In the genomic region with DNA sequence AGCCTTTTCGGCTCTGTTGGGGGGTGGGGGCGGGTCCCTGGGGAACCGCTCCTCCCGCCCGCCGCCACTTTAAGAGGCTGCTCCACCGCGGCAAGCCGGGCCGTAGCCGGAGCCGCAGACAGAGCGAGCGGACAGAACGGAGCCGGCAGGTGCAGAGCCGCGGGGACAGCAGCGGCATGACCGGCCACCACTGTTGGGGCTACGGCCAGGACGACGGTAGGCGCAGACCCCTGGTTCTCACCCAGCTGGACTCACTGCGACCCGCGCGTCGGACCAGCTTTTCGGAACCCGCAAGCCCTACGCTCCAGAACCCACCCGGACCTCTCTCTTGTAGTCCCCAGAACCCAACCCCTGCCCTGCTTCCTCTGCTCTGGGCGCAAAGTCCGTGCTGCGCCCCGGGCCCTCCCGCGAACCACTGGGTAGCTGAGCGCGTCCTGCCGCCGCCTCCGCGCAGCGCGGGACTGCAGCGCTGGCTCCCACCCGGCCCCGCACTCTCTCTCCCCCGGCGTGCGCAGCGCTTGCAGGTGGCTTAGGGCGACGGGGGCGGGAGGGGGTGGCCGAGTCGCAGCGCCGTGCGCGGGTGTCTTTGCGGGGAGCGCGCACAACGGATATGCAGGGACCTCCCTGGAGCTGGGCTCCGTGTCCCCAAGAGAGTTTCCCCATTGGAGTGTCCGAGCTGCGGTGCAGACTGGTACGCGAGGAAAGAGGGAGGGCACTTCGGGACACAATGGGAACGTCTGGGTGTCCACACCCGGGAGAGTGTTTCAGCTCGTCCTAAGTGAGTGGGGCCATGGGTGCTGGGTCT, we compare ENCODE assay signal across 9 mouse cellular contexts. TPM values are rescaled to one million over a fixed set of nuclear protein-coding genes. Genes with fewer than 3 reads are reported as not detected.
DNase-seq lines count a peak whose midpoint lies in the region; ATAC-seq and TF ChIP-seq lines count a peak whose summit lies in the region.
"Had no signal": no experiment of that assay in that cellular context is flagged by ENCODE, and none has a peak within 500 bp of the region (broad histone marks: within the 10 kb centered on the region; RNA-seq: fewer than 3 reads in every experiment).

No protein-coding gene starts in this region.

- peak overlapping the region; percentile 94 for H3K4me2 ChIP-seq in forebrain, embryonic 16.5 days (ENCODE audit: low read length)
- peak overlapping the region; percentile 96 for H3K4me2 ChIP-seq in kidney, embryonic 14.5 days (replicated peaks; ENCODE audit: low read depth, low read length)
- peak overlapping the region; percentile 80 for H3K4me2 ChIP-seq in liver, postnatal 0 days (ENCODE audit: low read depth, low read length)

- peak overlapping the region; percentile 57 for H3K4me3 ChIP-seq in kidney, adult 2 months (ENCODE audit: insufficient read depth, low read depth, low read length)
- H3K4me3 ChIP-seq in brown adipose tissue, adult 24 weeks (ENCODE audit: insufficient read depth, low read depth, low read length) = peak overlapping the region; percentile 61
- peak overlapping the region; percentile 53 for H3K4me3 ChIP-seq in forebrain, embryonic 16.5 days (replicated peaks; ENCODE audit: low read length)
- H3K4me3 ChIP-seq in kidney, embryonic 14.5 days (ENCODE audit: low read length) = peak overlapping the region; percentile 52
- H3K4me3 ChIP-seq in liver, postnatal 0 days (ENCODE audit: low read depth, low read length) = peak overlapping the region; percentile 49

- no peaks in the 10 kb centered on the region for H3K9me3 ChIP-seq in forebrain, embryonic 16.5 days (ENCODE audit: control insufficient read depth, low read length)
- H3K9me3 ChIP-seq in kidney, embryonic 14.5 days (ENCODE audit: control insufficient read depth, low read length) = no peaks in the 10 kb centered on the region
- no peaks in the 10 kb centered on the region for H3K9me3 ChIP-seq in liver, postnatal 0 days (ENCODE audit: low read length)

- peak; percentile 39 for DNase-seq in kidney, adult 2 months
- no peak for DNase-seq in kidney, adult 11 months
- DNase-seq in liver, postnatal 0 days = no peak
- peak; percentile 48 to 51 for DNase-seq in right cerebral cortex, postnatal 36 days (ENCODE audit: low spot score in 2 of 2)
- no peak for DNase-seq in urinary bladder, postnatal 36 days (ENCODE audit: low spot score in 2 of 2)

- TF ChIP-seq POLR2A in kidney, adult 2 months (IDR thresholded peaks at IDR 0.05; ENCODE audit: low read depth, low read length) = no peak

- TF ChIP-seq CTCF in kidney, adult 2 months (conservative IDR thresholded peaks at IDR 0.05; ENCODE audit: insufficient read depth, insufficient read length, low read depth, low read length) = no peak
- TF ChIP-seq CTCF in liver, postnatal 0 days (IDR thresholded peaks at IDR 0.05; ENCODE audit: low read depth) = no peak

- H3K4me1 ChIP-seq in kidney, adult 2 months (ENCODE audit: control insufficient read depth, insufficient read depth, low read length) = no peaks in the 10 kb centered on the region; the same call in 1 of the 2 replicates
- peaks cover 4% of the 10 kb centered on the region; the same call in 1 of the 2 replicates for H3K4me1 ChIP-seq in brown adipose tissue, adult 24 weeks (ENCODE audit: control insufficient read depth, insufficient read depth, insufficient read length, low read length)
- peaks cover 16% of the 10 kb centered on the region for H3K4me1 ChIP-seq in forebrain, embryonic 16.5 days (replicated peaks; ENCODE audit: control insufficient read depth, insufficient read depth, low read length)
- peaks cover 7% of the 10 kb centered on the region; the same call in 1 of the 2 replicates for H3K4me1 ChIP-seq in kidney, embryonic 14.5 days (ENCODE audit: control insufficient read depth, insufficient read depth, low read length)
- H3K4me1 ChIP-seq in liver, postnatal 0 days (ENCODE audit: insufficient read depth) = peaks cover 16% of the 10 kb centered on the region

- peak overlapping the region; percentile 51 for H3K9ac ChIP-seq in forebrain, embryonic 16.5 days (replicated peaks; ENCODE audit: low read depth, low read length)
- H3K9ac ChIP-seq in kidney, embryonic 14.5 days (ENCODE audit: low read depth, low read length) = peak overlapping the region; percentile 51
- H3K9ac ChIP-seq in liver, postnatal 0 days (replicated peaks) = peak overlapping the region; percentile 27; the same call in 1 of the 2 replicates

- TF ChIP-seq EP300 in liver, postnatal 0 days (IDR thresholded peaks at IDR 0.05; ENCODE audit: low read depth) = no peak

- H3K36me3 ChIP-seq in kidney, adult 2 months (ENCODE audit: control insufficient read depth, insufficient read depth, low read length) = no peaks in the 10 kb centered on the region
- H3K36me3 ChIP-seq in forebrain, embryonic 16.5 days (ENCODE audit: control insufficient read depth, insufficient read depth) = no peaks in the 10 kb centered on the region
- H3K36me3 ChIP-seq in kidney, embryonic 14.5 days (ENCODE audit: control insufficient read depth, insufficient read depth, low read length) = no peaks in the 10 kb centered on the region
- no peaks in the 10 kb centered on the region for H3K36me3 ChIP-seq in liver, postnatal 0 days (replicated peaks; ENCODE audit: insufficient read depth, low read length)

- ATAC-seq in forebrain, embryonic 16.5 days = peak; percentile 72
- peak; percentile 69 for ATAC-seq in kidney, embryonic 14.5 days (ENCODE audit: low FRiP score, low TSS enrichment)
- ATAC-seq in liver, postnatal 0 days = peak; percentile 64
- ATAC-seq: Patski had no signal

- H3K27ac ChIP-seq in kidney, adult 2 months (ENCODE audit: insufficient read depth, low read depth, low read length) = no peak overlapping the region
- peak overlapping the region; percentile 58 for H3K27ac ChIP-seq in brown adipose tissue, adult 24 weeks (replicated peaks; ENCODE audit: low read depth, low read length)
- H3K27ac ChIP-seq in forebrain, embryonic 16.5 days (ENCODE audit: low read length) = no peak overlapping the region
- H3K27ac ChIP-seq in kidney, embryonic 14.5 days (ENCODE audit: low read depth, low read length) = no peak overlapping the region
- H3K27ac ChIP-seq in liver, postnatal 0 days (ENCODE audit: low read depth) = no peak overlapping the region

- no peaks in the 10 kb centered on the region for H3K27me3 ChIP-seq in kidney, adult 2 months (replicated peaks; ENCODE audit: control insufficient read depth, insufficient read depth, low read length)
- H3K27me3 ChIP-seq in forebrain, embryonic 16.5 days (replicated peaks; ENCODE audit: control insufficient read depth, insufficient read depth, low read length) = peaks cover 39% of the 10 kb centered on the region
- H3K27me3 ChIP-seq in kidney, embryonic 14.5 days (ENCODE audit: control insufficient read depth, insufficient read depth, low read length) = peaks cover 49% of the 10 kb centered on the region
- peaks cover 38% of the 10 kb centered on the region for H3K27me3 ChIP-seq in liver, postnatal 0 days (ENCODE audit: insufficient read depth, low read length)

- 2% methylated on average over 76 of the region's 76 CpGs for WGBS in kidney, adult 2 months
- under 1% methylated on average over 71 of the region's 76 CpGs for WGBS in forebrain, embryonic 16.5 days
- WGBS in kidney, embryonic 14.5 days = under 1% methylated on average over 68 of the region's 76 CpGs
- WGBS in liver, postnatal 0 days (ENCODE audit: insufficient replicate concordance) = under 1% methylated on average over 75 of the region's 76 CpGs

RNA-seq across cellular contexts. Expression of gene Car7, which starts 6.4 kb away (rescaled TPM):
- polyA plus RNA-seq in kidney, adult 2 months (2012; rRNA removed) = 7.5 and 8.0 TPM in 2 replicates
- polyA plus RNA-seq in brown adipose tissue, adult 24 weeks (2012; ENCODE audit: insufficient read depth, insufficient read length, missing spikeins) = 2.8 and 3.6 TPM in 2 replicates
- 1.6 and 1.9 TPM in 2 replicates for polyA plus RNA-seq in forebrain, embryonic 16.5 days (2015; fragmentation: Nextera tagmentation; extraction: Ambion mirVana)
- polyA plus RNA-seq in kidney, embryonic 14.5 days (2014; fragmentation: Nextera tagmentation; extraction: Ambion mirVana) = 1.3 and 1.8 TPM in 2 replicates
- 2.1 and 3.5 TPM in 2 replicates for polyA plus RNA-seq in liver, postnatal 0 days (2015; fragmentation: Nextera tagmentation; extraction: Ambion mirVana)

RNA-seq across cellular contexts. Expression of gene Nae1, which starts 6.5 kb away (rescaled TPM):
- 9.7 and 12.7 TPM in 2 replicates for polyA plus RNA-seq in kidney, adult 2 months (2012; rRNA removed)
- polyA plus RNA-seq in brown adipose tissue, adult 24 weeks (2012; ENCODE audit: insufficient read depth, insufficient read length, missing spikeins) = 33.8 and 36.6 TPM in 2 replicates
- 122 and 131 TPM in 2 replicates for polyA plus RNA-seq in forebrain, embryonic 16.5 days (2015; fragmentation: Nextera tagmentation; extraction: Ambion mirVana)
- polyA plus RNA-seq in kidney, embryonic 14.5 days (2014; fragmentation: Nextera tagmentation; extraction: Ambion mirVana) = 123 and 129 TPM in 2 replicates
- polyA plus RNA-seq in liver, postnatal 0 days (2015; fragmentation: Nextera tagmentation; extraction: Ambion mirVana) = 24.3 and 24.4 TPM in 2 replicates

RNA-seq across cellular contexts. Expression of gene Terb1, which starts 31.2 kb away (rescaled TPM):
- 0.05 TPM in 1 of 2 replicates, not detected in the other for polyA plus RNA-seq in kidney, adult 2 months (2012; rRNA removed)
- not detected in 2 replicates for polyA plus RNA-seq in brown adipose tissue, adult 24 weeks (2012; ENCODE audit: insufficient read depth, insufficient read length, missing spikeins)
- polyA plus RNA-seq in forebrain, embryonic 16.5 days (2015; fragmentation: Nextera tagmentation; extraction: Ambion mirVana) = 0.16 and 0.25 TPM in 2 replicates
- 0.33 and 0.79 TPM in 2 replicates for polyA plus RNA-seq in kidney, embryonic 14.5 days (2014; fragmentation: Nextera tagmentation; extraction: Ambion mirVana)
- 0.05 and 0.06 TPM in 2 replicates for polyA plus RNA-seq in liver, postnatal 0 days (2015; fragmentation: Nextera tagmentation; extraction: Ambion mirVana)

RNA-seq across cellular contexts. Expression of gene Pdp2, which starts 50.3 kb away (rescaled TPM):
- 25.7 and 29.2 TPM in 2 replicates for polyA plus RNA-seq in kidney, adult 2 months (2012; rRNA removed)
- 23.7 and 36.2 TPM in 2 replicates for polyA plus RNA-seq in brown adipose tissue, adult 24 weeks (2012; ENCODE audit: insufficient read depth, insufficient read length, missing spikeins)
- 18.4 TPM in 2 replicates for polyA plus RNA-seq in forebrain, embryonic 16.5 days (2015; fragmentation: Nextera tagmentation; extraction: Ambion mirVana)
- 15.1 and 18.7 TPM in 2 replicates for polyA plus RNA-seq in kidney, embryonic 14.5 days (2014; fragmentation: Nextera tagmentation; extraction: Ambion mirVana)
- 10.0 and 10.1 TPM in 2 replicates for polyA plus RNA-seq in liver, postnatal 0 days (2015; fragmentation: Nextera tagmentation; extraction: Ambion mirVana)

Comparison
In these comparisons a context has a peak if more than half of its experiments do, and no peak if none do; other contexts are left out.
1. DNase-seq: peak in kidney, adult 2 months (single experiment) and right cerebral cortex, postnatal 36 days (2 of 2); none in kidney, adult 11 months (single experiment), liver, postnatal 0 days (single experiment) and urinary bladder, postnatal 36 days (0 of 2).
2. Peak in every context shown above with its lines, with median percentiles within 50 percentile points of each other: H3K4me3 ChIP-seq, ATAC-seq, H3K4me2 ChIP-seq and H3K9ac ChIP-seq.